Mouse (Mus musculus): ENCODE results near the gene Cped1. TPM values are rescaled to one million over a fixed set of nuclear protein-coding genes. Genes with fewer than 3 reads are reported as not detected.

Gene Cped1
- polyA plus RNA-seq, 1 experiment = not detected

DNA sequence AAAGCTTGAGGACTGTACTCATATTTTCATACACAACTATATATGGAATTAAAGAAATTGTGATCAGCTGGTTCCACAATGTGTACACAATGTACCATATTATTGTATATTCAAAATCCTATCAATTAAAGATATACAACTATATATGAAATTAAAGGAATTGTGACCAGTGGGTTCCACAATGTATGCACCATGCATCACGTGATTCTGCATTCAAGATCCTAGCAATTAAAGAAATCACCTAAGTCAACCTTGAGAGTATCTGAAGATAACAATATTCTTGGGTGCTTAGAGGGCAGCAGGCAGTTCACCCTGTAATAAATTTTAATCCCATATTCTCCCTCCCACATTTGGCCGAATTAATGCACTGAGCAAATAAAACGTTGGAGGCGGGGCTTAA lies 280.3 kb downstream of the Cped1 start:
- TF ChIP-seq POLR2A (IDR thresholded peaks at IDR 0.05; ENCODE audit: insufficient read depth, low read depth, low read length) = no peak
- no peak for TF ChIP-seq CTCF (IDR thresholded peaks at IDR 0.05; ENCODE audit: insufficient read depth, low read depth, low read length)
- WGBS = 84% methylated on average over 4 of the region's 4 CpGs
- H3K4me3 ChIP-seq (ENCODE audit: insufficient read depth, low read depth, low read length) = no peak overlapping the region
- no peaks in the 10 kb centered on the region for H3K4me1 ChIP-seq (ENCODE audit: control insufficient read depth, insufficient read depth, low read length)
- H3K27ac ChIP-seq (ENCODE audit: insufficient read depth, low read depth, low read length) = no peak overlapping the region

DNA sequence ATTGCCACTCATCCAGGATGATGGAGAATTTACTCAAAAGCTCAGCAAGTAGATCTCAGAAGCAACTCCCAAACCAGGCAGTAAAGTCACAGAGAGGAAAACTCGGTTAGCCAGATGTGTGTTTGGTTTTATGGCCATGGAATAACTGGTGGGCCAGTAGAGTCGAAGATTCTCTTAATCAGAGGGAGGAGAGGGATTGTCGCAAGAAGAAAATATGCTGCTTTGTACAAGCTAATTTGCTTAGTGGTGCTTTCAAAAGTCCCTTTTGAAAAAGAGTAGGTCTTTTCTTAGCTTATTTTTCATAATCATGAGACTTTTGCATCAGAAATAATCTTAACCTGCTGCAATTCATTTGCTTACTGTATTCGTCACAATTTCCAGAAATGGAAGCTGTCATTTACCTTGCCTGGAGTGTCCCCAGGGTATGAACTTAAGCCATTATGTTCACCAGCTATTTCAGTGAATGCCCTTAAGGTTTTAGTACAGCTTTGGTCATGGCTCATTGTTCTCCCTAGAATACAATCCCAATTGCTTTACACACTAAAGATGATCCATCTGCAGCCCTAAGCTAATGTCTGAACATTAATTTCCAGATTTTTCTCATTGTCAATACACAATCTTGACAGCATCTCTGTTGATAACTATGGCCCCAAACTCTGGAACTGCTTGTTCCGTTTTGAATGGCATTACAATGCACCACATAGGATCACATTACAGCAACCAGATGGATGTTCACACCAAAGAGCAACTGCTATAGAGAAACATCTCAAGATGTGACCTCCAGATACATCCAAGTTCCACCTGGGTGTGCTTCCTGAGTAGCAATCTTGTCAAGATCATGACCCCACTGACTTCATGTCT lies 282.3 kb downstream of the Cped1 start:
- WGBS = 85% methylated on average over 5 of the region's 5 CpGs
- TF ChIP-seq CTCF (IDR thresholded peaks at IDR 0.05; ENCODE audit: insufficient read depth, low read depth, low read length) (no peak), POLR2A (IDR thresholded peaks at IDR 0.05; ENCODE audit: insufficient read depth, low read depth, low read length) (no peak)
- H3K4me1 ChIP-seq (ENCODE audit: control insufficient read depth, insufficient read depth, low read length) = no peaks in the 10 kb centered on the region
- no peak overlapping the region for H3K4me3 ChIP-seq (ENCODE audit: insufficient read depth, low read depth, low read length)
- no peak overlapping the region for H3K27ac ChIP-seq (ENCODE audit: insufficient read depth, low read depth, low read length)

DNA sequence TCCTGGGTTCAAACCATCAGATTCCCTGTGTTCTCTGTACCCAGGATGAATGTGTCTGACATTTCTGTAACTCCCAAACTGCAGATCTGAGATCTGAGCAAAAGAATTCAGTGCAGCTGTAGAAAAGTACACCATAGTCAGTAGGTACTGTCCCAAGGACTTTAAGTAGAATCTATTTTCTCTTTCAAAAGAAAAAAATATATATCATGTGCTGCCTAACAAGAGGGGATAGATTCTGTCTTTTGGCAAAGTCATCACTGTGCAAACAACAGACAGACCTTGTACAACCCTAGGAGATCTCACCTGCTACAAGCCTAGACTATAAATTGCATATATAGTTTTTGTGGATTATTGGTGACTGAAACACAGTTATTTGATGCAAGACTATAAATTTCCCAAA lies 283.0 kb downstream of the Cped1 start:
- no peak for TF ChIP-seq POLR2A (IDR thresholded peaks at IDR 0.05; ENCODE audit: insufficient read depth, low read depth, low read length)
- TF ChIP-seq CTCF (IDR thresholded peaks at IDR 0.05; ENCODE audit: insufficient read depth, low read depth, low read length) = no peak
- Histone ChIP-seq H3K4me3 (ENCODE audit: insufficient read depth, low read depth, low read length) (no peak overlapping the region), H3K27ac (ENCODE audit: insufficient read depth, low read depth, low read length) (no peak overlapping the region), H3K4me1 (ENCODE audit: control insufficient read depth, insufficient read depth, low read length) (no peaks in the 10 kb centered on the region)

DNA sequence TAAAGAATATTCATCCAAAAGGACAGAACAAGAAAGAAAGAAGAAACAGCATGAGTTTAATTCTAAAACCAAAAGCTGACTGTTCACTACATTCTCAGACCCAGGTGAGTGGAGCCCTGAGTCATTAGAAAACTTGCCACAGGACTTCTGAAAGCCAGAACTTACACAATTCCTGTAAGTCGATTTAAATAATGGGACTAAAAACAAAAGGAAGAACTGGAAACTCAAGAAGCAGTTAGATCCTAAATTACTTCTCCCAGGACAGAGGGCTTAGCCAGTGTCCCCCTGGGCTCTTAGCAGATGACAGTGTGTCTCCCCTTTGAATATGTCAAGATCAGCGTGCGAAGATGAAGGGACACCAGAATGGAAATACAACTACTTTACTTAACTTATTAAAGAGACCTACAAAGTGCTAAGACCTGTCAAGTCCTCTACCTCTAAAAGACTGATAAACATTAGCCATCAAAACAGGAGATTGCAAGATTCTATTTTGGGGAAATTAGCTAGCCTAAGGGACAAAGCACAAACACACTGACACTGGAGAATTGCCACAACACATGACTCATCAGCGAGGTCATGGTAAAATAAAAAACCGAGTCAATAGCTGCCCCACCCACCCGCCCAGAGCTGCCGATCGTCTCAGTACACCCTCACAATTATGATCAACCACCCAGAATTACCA lies 284.3 kb downstream of the Cped1 start:
- H3K4me1 ChIP-seq (ENCODE audit: control insufficient read depth, insufficient read depth, low read length) = no peaks in the 10 kb centered on the region
- 50% methylated on average over 8 of the region's 8 CpGs for WGBS
- TF ChIP-seq POLR2A (IDR thresholded peaks at IDR 0.05; ENCODE audit: insufficient read depth, low read depth, low read length) (no peak), CTCF (IDR thresholded peaks at IDR 0.05; ENCODE audit: insufficient read depth, low read depth, low read length) (no peak)

DNA sequence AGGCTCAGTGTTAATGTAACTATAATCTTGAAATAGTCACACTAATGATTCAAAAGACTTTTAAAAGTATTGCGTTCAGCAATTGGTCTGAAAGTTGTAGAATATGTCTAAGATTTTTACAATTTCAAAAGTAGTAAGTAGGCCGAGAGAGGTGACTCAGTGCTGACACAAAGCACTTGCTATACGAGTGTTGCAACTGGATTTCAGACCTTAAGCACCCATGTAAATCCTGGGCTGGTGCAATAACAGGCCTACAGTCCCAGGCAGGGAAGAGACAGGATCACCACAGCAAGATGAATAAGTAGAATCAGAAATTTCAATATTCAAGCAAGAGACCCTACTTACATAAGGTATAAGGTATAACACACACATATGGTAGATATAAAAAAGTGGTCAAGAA lies 292.2 kb downstream of the Cped1 start:
- Histone ChIP-seq H3K4me3 (ENCODE audit: insufficient read depth, low read depth, low read length) (no peak overlapping the region), H3K4me1 (ENCODE audit: control insufficient read depth, insufficient read depth, low read length) (peaks cover 3% of the 10 kb centered on the region; the same call in 1 of the 2 replicates), H3K27ac (ENCODE audit: insufficient read depth, low read depth, low read length) (no peak overlapping the region)
- no peak for TF ChIP-seq POLR2A (IDR thresholded peaks at IDR 0.05; ENCODE audit: insufficient read depth, low read depth, low read length)
- TF ChIP-seq CTCF (IDR thresholded peaks at IDR 0.05; ENCODE audit: insufficient read depth, low read depth, low read length) = no peak
- 93% methylated on average over 3 of the region's 3 CpGs for WGBS

More for the DNA sequence above, 284.3 kb downstream of the Cped1 start:
- Histone ChIP-seq H3K27ac (ENCODE audit: insufficient read depth, low read depth, low read length) (no peak overlapping the region), H3K4me3 (ENCODE audit: insufficient read depth, low read depth, low read length) (no peak overlapping the region)

DNA sequence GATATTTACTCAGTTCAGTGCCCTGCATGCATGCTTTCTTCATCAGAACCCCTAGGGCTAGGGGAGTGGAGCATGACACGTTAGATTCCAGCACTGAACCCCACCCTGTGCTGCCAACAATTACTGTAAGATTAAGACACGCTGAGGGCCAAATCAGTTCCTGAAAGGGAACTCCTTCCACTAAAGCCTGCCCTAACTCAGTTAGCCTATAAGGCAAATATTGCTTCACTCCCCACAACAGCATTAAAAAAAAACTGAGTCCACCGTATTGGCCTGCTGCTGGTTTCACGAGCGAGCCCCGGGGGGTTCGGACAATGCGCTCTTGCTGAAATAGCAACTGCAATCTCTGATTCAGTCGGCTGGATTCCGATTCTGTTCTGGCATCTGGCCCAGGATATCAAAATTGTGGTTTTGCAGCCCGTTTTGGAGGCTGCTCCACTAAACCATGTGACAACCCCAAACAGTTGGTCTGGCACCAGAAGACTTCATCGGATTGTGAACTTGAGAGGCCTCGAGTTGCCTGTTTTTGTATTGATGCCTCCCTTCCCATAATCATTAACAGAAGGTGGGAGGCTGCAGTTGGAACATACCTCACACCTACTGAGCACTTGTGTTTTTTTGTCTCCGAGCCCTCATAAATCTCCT lies 294.6 kb downstream of the Cped1 start:
- no peak for TF ChIP-seq POLR2A (IDR thresholded peaks at IDR 0.05; ENCODE audit: insufficient read depth, low read depth, low read length)
- no peak for TF ChIP-seq CTCF (IDR thresholded peaks at IDR 0.05; ENCODE audit: insufficient read depth, low read depth, low read length)
- Histone ChIP-seq H3K4me3 (ENCODE audit: insufficient read depth, low read depth, low read length) (no peak overlapping the region), H3K4me1 (ENCODE audit: control insufficient read depth, insufficient read depth, low read length) (peaks cover 3% of the 10 kb centered on the region; the same call in 1 of the 2 replicates), H3K27ac (ENCODE audit: insufficient read depth, low read depth, low read length) (no peak overlapping the region)
- WGBS = 24% methylated on average over 14 of the region's 14 CpGs

DNA sequence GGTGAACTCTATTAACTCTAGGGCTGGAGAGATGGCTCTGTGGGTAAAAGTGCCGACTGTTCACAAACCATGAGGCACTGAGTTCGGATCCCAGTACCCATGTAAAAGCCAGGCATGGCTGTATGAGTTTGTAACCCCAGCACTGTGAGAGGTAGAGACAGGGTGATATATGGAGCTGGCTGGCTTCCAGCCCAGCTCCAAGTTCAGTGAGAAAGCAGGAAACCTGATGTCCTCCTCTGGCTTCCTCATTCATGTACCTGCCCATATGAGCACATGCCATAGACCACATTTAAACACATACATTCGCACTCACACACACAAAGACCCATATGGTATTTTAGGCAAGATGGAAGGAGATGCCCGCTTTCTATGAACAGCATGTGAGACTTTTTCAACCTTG lies 296.7 kb downstream of the Cped1 start:
- no peak overlapping the region for H3K4me3 ChIP-seq (ENCODE audit: insufficient read depth, low read depth, low read length)
- no peak overlapping the region for H3K27ac ChIP-seq (ENCODE audit: insufficient read depth, low read depth, low read length)
- TF ChIP-seq CTCF (IDR thresholded peaks at IDR 0.05; ENCODE audit: insufficient read depth, low read depth, low read length) (no peak), POLR2A (IDR thresholded peaks at IDR 0.05; ENCODE audit: insufficient read depth, low read depth, low read length) (no peak)
- WGBS = 94% methylated on average over 4 of the region's 4 CpGs
- H3K4me1 ChIP-seq (ENCODE audit: control insufficient read depth, insufficient read depth, low read length) = peaks cover 3% of the 10 kb centered on the region; the same call in 1 of the 2 replicates

DNA sequence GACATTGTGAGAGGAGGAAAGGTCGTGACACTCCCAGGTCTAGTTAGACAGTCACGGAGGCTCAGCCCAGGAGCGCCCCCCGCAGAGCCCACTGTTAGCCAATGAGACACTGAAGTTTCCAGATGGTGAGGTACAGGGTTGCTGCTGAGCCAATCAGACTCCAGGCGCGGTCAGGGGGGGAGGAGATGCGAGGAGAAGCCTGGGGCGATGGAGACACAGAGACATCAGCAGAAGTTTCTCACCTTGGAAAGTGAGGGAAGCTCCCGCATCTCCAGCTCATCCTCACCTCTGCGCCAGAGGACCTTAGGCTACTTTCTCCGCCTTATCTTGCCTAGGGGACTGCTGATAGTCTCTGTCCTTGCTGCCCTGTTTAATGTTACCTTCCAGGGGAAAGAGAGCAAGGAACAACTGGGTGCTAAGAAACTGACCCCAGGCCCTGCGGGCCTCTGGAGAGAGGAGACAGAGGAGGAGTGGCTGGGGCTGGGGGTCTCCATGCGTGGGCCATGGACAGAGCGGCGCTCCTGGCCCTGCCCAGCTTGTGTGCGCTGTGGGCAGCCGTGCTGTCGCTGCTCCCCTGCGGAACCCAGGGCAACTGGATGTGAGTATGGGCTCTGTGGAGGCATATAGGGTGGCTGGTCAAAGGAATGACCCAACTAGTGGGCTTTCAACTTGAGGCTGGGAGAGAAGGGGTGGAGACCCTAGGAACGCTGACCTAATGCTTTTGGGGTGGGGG lies 302.5 kb downstream of the Cped1 start, which contains the start of gene Wnt16:
Gene Wnt16 (plus strand): TSS at position 224 of the 733 bp plus-strand sequence.
- H3K4me1 ChIP-seq (ENCODE audit: control insufficient read depth, insufficient read depth, low read length) = peaks cover 20% of the 10 kb centered on the region
- TF ChIP-seq CTCF (IDR thresholded peaks at IDR 0.05; ENCODE audit: insufficient read depth, low read depth, low read length) (no peak), POLR2A (IDR thresholded peaks at IDR 0.05; ENCODE audit: insufficient read depth, low read depth, low read length) (no peak)
- H3K4me3 ChIP-seq (ENCODE audit: insufficient read depth, low read depth, low read length) = peak within 1 kb of the TSS; percentile 31
- H3K27ac ChIP-seq (ENCODE audit: insufficient read depth, low read depth, low read length) = no peak within 1 kb of the TSS
- 5% methylated on average over 20 of the region's 20 CpGs for WGBS

Measured in olfactory bulb, adult 2 months (tissue).